Mouse (Mus musculus) spleen, embryonic (tissue): ENCODE results near the gene Rfx4.

Experiments
- CTCF ChIA-PET: fragments of 350-600 bp; sonication (Branson Sonifier 250); formaldehyde crosslinking; loops from one replicate; lab custom pipeline; 2022; lab: Charles Lee

Gene Rfx4

GRCm38 (mm10) chr10:84859556-84860380 is 103.9 kb downstream of the Rfx4 start:
- CTCF ChIA-PET, result no interaction called here

- CTCF ChIA-PET, result no interaction called here
Observed at GRCm38 (mm10) chr10:84863488-84863887, 107.6 kb downstream of the Rfx4 start.

GRCm38 (mm10) chr10:84867577-84867976 is 111.7 kb downstream of the Rfx4 start:
- CTCF ChIA-PET, result no interaction called here

- CTCF ChIA-PET, result no interaction called here
Observed at GRCm38 (mm10) chr10:84871285-84871684, 115.4 kb downstream of the Rfx4 start.

GRCm38 (mm10) chr10:84871921-84872320 is 116.1 kb downstream of the Rfx4 start:
- CTCF ChIA-PET, result no interaction called here

GRCm38 (mm10) chr10:84879823-84880571 is 124.1 kb downstream of the Rfx4 start:
- CTCF ChIA-PET, result no interaction called here

GRCm38 (mm10) chr10:84882528-84882927 is 126.7 kb downstream of the Rfx4 start:
- CTCF ChIA-PET, result no interaction called here

- CTCF ChIA-PET, result no interaction called here
Observed at GRCm38 (mm10) chr10:84885341-84885884, 129.6 kb downstream of the Rfx4 start.

- CTCF ChIA-PET, result no interaction called here
Observed at GRCm38 (mm10) chr10:84886221-84886627, 130.4 kb downstream of the Rfx4 start.

GRCm38 (mm10) chr10:84886785-84887184 is 130.9 kb downstream of the Rfx4 start:
- CTCF ChIA-PET, result no interaction called here

- CTCF ChIA-PET, result no interaction called here
Observed at GRCm38 (mm10) chr10:84889096-84889846, 133.4 kb downstream of the Rfx4 start.

DNA sequence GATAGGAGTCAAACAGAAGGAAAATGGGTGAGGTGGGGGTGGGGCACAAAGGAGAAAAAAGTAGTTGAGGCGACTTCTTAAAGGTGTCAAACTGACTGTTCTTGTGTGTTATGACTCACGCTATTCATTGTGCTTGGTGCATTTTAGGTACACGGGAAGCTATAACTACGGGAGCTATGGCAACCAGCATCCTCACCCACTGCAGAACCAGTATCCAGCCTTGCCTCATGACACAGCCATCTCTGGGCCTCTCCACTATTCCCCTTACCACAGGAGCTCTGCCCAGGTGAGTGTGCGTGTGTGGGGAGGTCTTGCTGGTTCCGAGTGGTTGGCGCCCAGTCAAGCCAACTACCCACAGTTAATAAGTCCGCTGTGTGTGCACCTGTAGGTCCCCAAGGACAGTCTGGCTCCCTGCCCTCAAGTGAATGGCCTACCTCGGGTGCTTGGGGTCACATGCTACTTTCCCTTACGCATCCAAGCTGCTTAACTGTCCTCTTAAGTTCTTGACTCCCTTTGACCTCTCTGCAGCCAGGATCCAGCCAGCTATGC is 140.0 kb downstream of the Rfx4 start:
- CTCF ChIA-PET, result no interaction called here

- CTCF ChIA-PET, result no interaction called here
Observed at GRCm38 (mm10) chr10:84896941-84897930, 141.4 kb downstream of the Rfx4 start.

DNA sequence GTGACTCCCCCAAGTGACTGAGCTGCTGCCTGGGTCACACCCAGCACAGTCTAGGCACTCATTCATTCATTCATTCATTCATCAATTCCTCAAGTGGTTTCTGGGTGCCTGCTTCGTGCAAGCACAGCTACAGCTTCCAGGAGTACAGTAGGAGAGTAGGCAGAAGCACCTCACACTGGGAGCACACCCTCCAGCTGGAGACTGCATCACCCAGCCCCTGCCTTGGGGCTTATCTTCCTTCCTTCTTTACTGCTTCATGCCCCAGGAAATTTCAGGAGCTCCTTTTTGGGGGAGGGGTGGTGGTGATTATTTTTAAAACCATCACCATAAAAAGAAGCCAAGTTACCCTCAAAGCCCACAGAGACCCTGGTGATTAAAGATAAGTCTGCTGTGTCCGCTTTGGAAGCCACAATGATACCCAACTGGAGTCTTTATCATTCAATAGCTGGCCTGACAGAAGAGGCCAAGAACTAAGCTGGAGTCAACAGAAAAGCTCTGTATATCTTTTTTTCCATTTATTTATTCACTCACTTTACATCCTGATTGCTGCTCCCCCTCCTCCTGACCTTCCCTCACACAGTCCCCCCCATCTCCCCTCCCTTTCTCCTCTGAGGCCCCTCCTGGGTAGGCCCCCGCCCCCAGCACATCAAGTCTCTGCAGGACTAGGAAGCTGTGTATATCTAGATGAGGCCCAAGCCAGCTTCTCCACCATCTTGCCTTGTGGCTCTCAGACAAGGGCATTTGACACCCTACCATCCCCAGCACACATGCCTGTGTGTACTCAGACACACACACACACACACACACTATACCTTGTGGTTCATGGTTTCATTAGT is 142.5 kb downstream of the Rfx4 start:
- CTCF ChIA-PET, result interaction anchor here (0.7 kb wide), 1 partner anchor 268 kb away, joined by 5 read pairs; no protein-coding TSS in a partner anchor

GRCm38 (mm10) chr10:84901676-84902075 is 145.8 kb downstream of the Rfx4 start:
- CTCF ChIA-PET, result no interaction called here

GRCm38 (mm10) chr10:84902213-84902612 is 146.4 kb downstream of the Rfx4 start:
- CTCF ChIA-PET, result no interaction called here

- CTCF ChIA-PET, result no interaction called here
Observed at GRCm38 (mm10) chr10:84903307-84903706, 147.4 kb downstream of the Rfx4 start.

GRCm38 (mm10) chr10:84903742-84904141 is 147.9 kb downstream of the Rfx4 start:
- CTCF ChIA-PET, result no interaction called here

DNA sequence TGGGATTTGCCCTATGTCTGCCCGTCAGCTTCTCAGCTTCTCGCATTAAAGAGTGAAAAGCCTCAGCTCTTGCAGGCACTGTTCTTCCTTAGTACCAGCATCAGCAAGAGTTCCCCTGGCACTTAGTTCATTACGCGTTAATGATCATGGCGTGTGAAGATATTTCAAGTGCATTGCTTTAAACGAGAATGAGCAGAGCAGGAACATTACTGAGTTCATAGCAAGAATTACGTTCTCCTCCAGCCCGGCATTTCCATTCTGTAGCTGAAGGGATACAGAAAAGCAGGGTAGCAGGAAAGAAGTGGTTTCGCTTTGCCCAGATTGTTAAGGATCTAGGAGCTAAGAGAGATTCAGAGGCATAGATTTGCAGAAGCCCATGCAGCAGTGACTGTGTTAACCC is 151.0 kb downstream of the Rfx4 start:
- CTCF ChIA-PET, result no interaction called here
